Mouse (Mus musculus): ENCODE data around the gene Tle2. TPM values are rescaled to one million over a fixed set of nuclear protein-coding genes. Genes with fewer than 3 reads are reported as not detected.

Gene Tle2
- polyA plus RNA-seq, 1 experiment from 2014 or later: 18.1 TPM

- Histone ChIP-seq H3K27me3 (replicated peaks) (peaks cover 57% of the 10 kb centered on the region), H3K9me3 (no peaks in the 10 kb centered on the region), H3K9ac (no peak overlapping the region), H3K36me3 (peaks cover 12% of the 10 kb centered on the region), H3K27ac (peak overlapping the region; percentile 43; the same call in 1 of the 2 replicates), H3K4me2 (replicated peaks) (peak overlapping the region; percentile 71), H3K4me3 (peak overlapping the region; percentile 16; the same call in 1 of the 2 replicates), H3K4me1 (peaks cover 53% of the 10 kb centered on the region)
- WGBS: under 1% methylated on average over 11 of the region's 11 CpGs
- ATAC-seq (ENCODE audit: low FRiP score, low read depth): peak; percentile 27
Observed at GRCm38 (mm10) chr10:81570238-81570800, 4.0 kb upstream of the Tle2 start.

GRCm38 (mm10) chr10:81570831-81571500 lies 3.4 kb upstream of the Tle2 start:
- H3K27ac ChIP-seq: peak overlapping the region; percentile 43; the same call in 1 of the 2 replicates

DNA sequence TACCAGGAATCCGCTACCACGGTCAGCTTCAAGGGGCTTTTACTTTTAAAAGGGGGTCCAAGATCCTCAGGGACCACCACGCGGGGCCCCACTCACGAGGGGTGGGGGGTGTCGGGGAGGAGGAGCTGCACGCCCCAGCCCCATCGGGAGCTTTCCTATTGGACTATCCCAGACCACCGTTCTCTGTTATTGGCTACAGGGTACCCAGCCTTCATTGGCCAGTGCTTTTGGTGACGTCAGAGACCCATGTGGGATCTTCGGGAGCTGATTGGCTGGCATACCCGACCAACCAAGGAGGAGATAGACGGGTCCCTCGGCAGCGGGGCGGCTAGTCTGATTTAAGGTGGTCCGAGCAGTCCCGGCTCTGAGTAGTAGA lies 2.9 kb upstream of the Tle2 start:
- H3K4me1 ChIP-seq: peaks cover 61% of the 10 kb centered on the region
- H3K4me3 ChIP-seq: peak overlapping the region; percentile 33
- H3K9ac ChIP-seq: 0 out of 2 replicates have a peak overlapping the region, but pooled peaks have one; percentile 35
- H3K27me3 ChIP-seq (replicated peaks): peaks cover 57% of the 10 kb centered on the region
- H3K4me2 ChIP-seq (replicated peaks): peak overlapping the region; percentile 71
- H3K27ac ChIP-seq: 0 out of 2 replicates have a peak overlapping the region, but pooled peaks have one; percentile 20
- WGBS: under 1% methylated on average over 18 of the region's 18 CpGs
- H3K36me3 ChIP-seq: peaks cover under 1% of the 10 kb centered on the region; the same call in 1 of the 2 replicates
- no peaks in the 10 kb centered on the region for H3K9me3 ChIP-seq
- ATAC-seq (ENCODE audit: low FRiP score, low read depth): peak; percentile 90

More at GRCm38 (mm10) chr10:81570831-81571500, 3.4 kb upstream of the Tle2 start:
- Histone ChIP-seq H3K4me3 (peak overlapping the region; percentile 33), H3K4me1 (peaks cover 59% of the 10 kb centered on the region), H3K4me2 (replicated peaks) (peak overlapping the region; percentile 71), H3K9me3 (no peaks in the 10 kb centered on the region), H3K36me3 (peaks cover 6% of the 10 kb centered on the region; the same call in 1 of the 2 replicates), H3K9ac (no peak overlapping the region), H3K27me3 (replicated peaks) (peaks cover 57% of the 10 kb centered on the region)
- WGBS: under 1% methylated on average over 33 of the region's 34 CpGs
- peak; percentile 70 for ATAC-seq (ENCODE audit: low FRiP score, low read depth)

DNA sequence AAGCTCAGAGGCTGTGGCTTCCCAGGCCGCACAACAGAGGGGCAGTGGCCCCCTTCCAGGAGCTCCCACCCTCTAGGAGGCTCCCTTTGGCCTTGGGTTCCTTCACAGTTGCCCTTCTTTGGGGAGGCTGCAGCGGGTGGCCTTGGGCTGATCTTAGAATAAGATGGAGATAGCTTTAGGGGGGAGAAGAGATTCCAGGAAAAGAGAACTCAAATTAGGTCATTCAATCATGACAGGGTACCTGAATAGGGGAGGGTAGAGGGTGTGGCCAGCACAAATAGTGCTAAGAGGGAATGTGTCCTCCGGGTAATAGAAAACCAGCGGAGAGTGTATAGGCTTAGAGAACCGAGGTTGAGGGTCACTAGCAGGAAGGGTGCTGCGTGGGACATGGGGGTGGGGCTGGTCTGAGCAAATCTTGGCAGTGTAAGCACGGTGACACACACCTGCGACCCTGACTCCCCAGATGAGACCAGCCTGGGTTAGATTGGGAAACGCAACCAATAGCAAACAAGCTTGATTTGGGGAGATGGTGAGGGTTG lies 2.2 kb upstream of the Tle2 start:
- peaks cover 57% of the 10 kb centered on the region for H3K27me3 ChIP-seq (replicated peaks)
- no peaks in the 10 kb centered on the region for H3K36me3 ChIP-seq
- H3K4me3 ChIP-seq: no peak overlapping the region
- peak overlapping the region; percentile 71 for H3K4me2 ChIP-seq (replicated peaks)
- peaks cover 61% of the 10 kb centered on the region for H3K4me1 ChIP-seq
- 0 out of 2 replicates have a peak overlapping the region, but pooled peaks have one; percentile 8 for H3K27ac ChIP-seq
- H3K9ac ChIP-seq: 0 out of 2 replicates have a peak overlapping the region, but pooled peaks have one; percentile 35
- H3K9me3 ChIP-seq: no peaks in the 10 kb centered on the region
- ATAC-seq (ENCODE audit: low FRiP score, low read depth): no peak
- WGBS: under 1% methylated on average over 9 of the region's 9 CpGs

DNA sequence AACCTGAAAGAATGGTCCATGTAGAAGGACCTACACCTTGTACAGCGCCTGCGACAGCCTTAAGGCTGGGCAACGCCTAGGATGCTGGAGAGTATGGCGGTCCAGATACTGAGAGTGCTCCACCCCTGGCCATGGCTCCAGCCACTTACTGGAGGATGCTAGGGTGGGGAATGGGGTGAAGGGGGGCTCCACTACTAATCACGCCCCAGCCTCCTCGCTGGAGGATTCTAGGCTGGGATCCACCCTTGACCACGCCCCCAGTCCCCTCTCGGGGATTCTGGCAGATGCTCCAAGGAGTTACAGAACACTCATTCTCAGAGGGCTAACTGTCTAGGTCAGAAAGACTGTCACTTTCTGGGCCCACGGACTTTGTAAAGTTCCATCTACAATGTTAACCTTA lies 1.4 kb upstream of the Tle2 start:
- Histone ChIP-seq H3K27me3 (replicated peaks) (peaks cover 56% of the 10 kb centered on the region), H3K36me3 (no peaks in the 10 kb centered on the region), H3K4me2 (replicated peaks) (peak overlapping the region; percentile 71; the same call in 1 of the 2 replicates), H3K4me3 (no peak overlapping the region; the same call in 1 of the 2 replicates), H3K9me3 (no peaks in the 10 kb centered on the region), H3K9ac (no peak overlapping the region), H3K27ac (no peak overlapping the region), H3K4me1 (peaks cover 61% of the 10 kb centered on the region)
- ATAC-seq (ENCODE audit: low FRiP score, low read depth): no peak
- WGBS: 7% methylated on average over 9 of the region's 9 CpGs

- Histone ChIP-seq H3K4me2 (replicated peaks) (peak overlapping the region; percentile 79), H3K4me3 (peak overlapping the region; percentile 47), H3K27ac (no peak overlapping the region), H3K4me1 (peaks cover 40% of the 10 kb centered on the region), H3K36me3 (no peaks in the 10 kb centered on the region), H3K27me3 (replicated peaks) (peaks cover 72% of the 10 kb centered on the region), H3K9me3 (no peaks in the 10 kb centered on the region), H3K9ac (peak overlapping the region; percentile 66)
- under 1% methylated on average over 30 of the region's 30 CpGs for WGBS
- ATAC-seq (ENCODE audit: low FRiP score, low read depth): no peak
Observed at GRCm38 (mm10) chr10:81575208-81575631, 859 bp downstream of the Tle2 start.

GRCm38 (mm10) chr10:81575695-81576094 lies 1.3 kb downstream of the Tle2 start:
- no peak overlapping the region for H3K27ac ChIP-seq
- peaks cover 77% of the 10 kb centered on the region for H3K27me3 ChIP-seq (replicated peaks)
- peak overlapping the region; percentile 47 for H3K4me3 ChIP-seq
- no peak for ATAC-seq (ENCODE audit: low FRiP score, low read depth)
- no peaks in the 10 kb centered on the region for H3K9me3 ChIP-seq
- WGBS: 3% methylated on average over 6 of the region's 6 CpGs
- peaks cover 35% of the 10 kb centered on the region for H3K4me1 ChIP-seq
- H3K9ac ChIP-seq: peak overlapping the region; percentile 66
- no peaks in the 10 kb centered on the region for H3K36me3 ChIP-seq
- H3K4me2 ChIP-seq (replicated peaks): peak overlapping the region; percentile 79

DNA sequence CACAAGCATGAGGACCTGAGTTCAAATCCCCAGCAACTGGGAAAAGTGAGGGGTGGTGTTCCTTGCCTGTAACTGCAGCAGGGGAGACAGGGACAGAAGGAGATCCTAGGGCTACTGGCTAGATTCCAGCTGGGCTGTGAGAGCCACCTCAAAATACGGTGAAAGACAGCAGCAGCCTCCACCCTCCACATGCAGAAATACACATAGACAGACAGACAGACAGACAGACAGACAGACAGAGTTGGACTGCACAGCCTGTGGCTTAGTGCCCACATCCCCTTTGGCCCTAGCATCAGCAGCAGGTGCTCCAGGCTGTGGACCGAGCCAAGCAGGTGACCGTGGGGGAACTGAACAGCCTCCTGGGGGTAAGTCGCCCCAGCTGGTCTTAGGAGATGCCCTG lies 5.6 kb downstream of the Tle2 start:
- H3K4me1 ChIP-seq: peaks cover 23% of the 10 kb centered on the region
- ATAC-seq (ENCODE audit: low FRiP score, low read depth): no peak
- no peaks in the 10 kb centered on the region for H3K9me3 ChIP-seq
- H3K4me3 ChIP-seq: no peak overlapping the region
- H3K9ac ChIP-seq: no peak overlapping the region
- no peaks in the 10 kb centered on the region for H3K36me3 ChIP-seq
- WGBS: 71% methylated on average over 4 of the region's 4 CpGs
- H3K27ac ChIP-seq: no peak overlapping the region
- H3K27me3 ChIP-seq (replicated peaks): peaks cover 76% of the 10 kb centered on the region
- no peak overlapping the region; the same call in 1 of the 2 replicates for H3K4me2 ChIP-seq (replicated peaks)

- no peaks in the 10 kb centered on the region for H3K36me3 ChIP-seq
- H3K4me3 ChIP-seq: no peak overlapping the region
- H3K9ac ChIP-seq: no peak overlapping the region
- 55% methylated on average over 25 of the region's 25 CpGs for WGBS
- H3K4me2 ChIP-seq (replicated peaks): no peak overlapping the region; the same call in 1 of the 2 replicates
- H3K4me1 ChIP-seq: peaks cover 17% of the 10 kb centered on the region
- H3K27me3 ChIP-seq (replicated peaks): peaks cover 74% of the 10 kb centered on the region
- no peaks in the 10 kb centered on the region for H3K9me3 ChIP-seq
- H3K27ac ChIP-seq: no peak overlapping the region
- ATAC-seq (ENCODE audit: low FRiP score, low read depth): no peak
Observed at GRCm38 (mm10) chr10:81580441-81581070, 6.2 kb downstream of the Tle2 start.

DNA sequence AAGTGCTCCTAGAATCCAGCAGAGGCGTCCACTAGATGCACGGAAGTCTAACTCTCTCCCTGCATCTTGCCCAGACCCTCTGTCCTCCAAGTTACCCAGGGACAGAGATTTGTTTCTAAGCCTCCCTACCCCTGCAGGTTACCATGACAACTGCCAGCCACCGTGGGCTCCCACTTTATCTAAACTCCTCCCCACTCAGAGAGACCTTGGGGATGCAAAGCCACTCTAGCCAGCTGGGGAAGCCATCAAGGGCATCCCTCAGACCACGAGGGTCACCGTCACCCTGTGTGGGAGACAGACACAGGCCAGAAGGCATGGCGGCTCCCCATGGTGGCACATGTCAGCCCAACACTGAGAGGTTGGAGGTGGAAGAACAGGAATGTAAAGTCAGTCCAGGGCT lies 9.0 kb downstream of the Tle2 start:
- H3K27ac ChIP-seq: no peak overlapping the region
- no peak for ATAC-seq (ENCODE audit: low FRiP score, low read depth)
- 44% methylated on average over 6 of the region's 6 CpGs for WGBS
- H3K9ac ChIP-seq: no peak overlapping the region
- no peak overlapping the region for H3K4me2 ChIP-seq (replicated peaks)
- no peaks in the 10 kb centered on the region for H3K9me3 ChIP-seq
- H3K4me1 ChIP-seq: peaks cover 12% of the 10 kb centered on the region; the same call in 1 of the 2 replicates
- H3K4me3 ChIP-seq: no peak overlapping the region
- H3K36me3 ChIP-seq: no peaks in the 10 kb centered on the region
- peaks cover 72% of the 10 kb centered on the region for H3K27me3 ChIP-seq (replicated peaks)

- Histone ChIP-seq H3K27me3 (replicated peaks) (peaks cover 57% of the 10 kb centered on the region), H3K9ac (no peak overlapping the region), H3K4me2 (replicated peaks) (no peak overlapping the region), H3K27ac (no peak overlapping the region), H3K4me3 (no peak overlapping the region), H3K36me3 (no peaks in the 10 kb centered on the region), H3K4me1 (no peaks in the 10 kb centered on the region), H3K9me3 (no peaks in the 10 kb centered on the region)
- WGBS: 74% methylated on average over 7 of the region's 7 CpGs
- no peak for ATAC-seq (ENCODE audit: low FRiP score, low read depth)
Observed at GRCm38 (mm10) chr10:81588739-81589138, 14.4 kb downstream of the Tle2 start.

DNA sequence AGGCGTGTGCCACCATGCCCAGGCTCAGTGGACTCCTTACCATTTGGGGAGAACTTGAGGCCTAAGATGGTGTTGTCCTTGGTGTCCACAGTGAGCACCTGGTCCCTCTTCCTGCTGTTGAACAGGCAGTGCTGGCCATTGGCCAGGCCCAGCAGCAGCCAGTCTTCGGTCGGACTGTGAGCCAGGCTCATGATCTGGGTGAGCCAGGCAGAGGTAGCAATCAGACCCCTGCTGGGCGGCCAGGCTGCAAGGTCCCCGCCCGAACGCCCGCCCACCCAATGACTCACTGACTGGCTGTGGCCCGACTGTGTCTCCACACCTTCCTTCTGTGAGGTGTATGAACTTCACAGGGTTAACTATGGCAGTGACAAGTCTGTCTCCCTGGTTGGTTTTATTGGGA lies 17.5 kb downstream of the Tle2 start:
- Histone ChIP-seq H3K4me1 (peaks cover 17% of the 10 kb centered on the region), H3K27me3 (replicated peaks) (peaks cover 60% of the 10 kb centered on the region), H3K4me2 (replicated peaks) (no peak overlapping the region), H3K9me3 (no peaks in the 10 kb centered on the region), H3K27ac (no peak overlapping the region), H3K4me3 (no peak overlapping the region), H3K9ac (no peak overlapping the region), H3K36me3 (no peaks in the 10 kb centered on the region)
- no peak for ATAC-seq (ENCODE audit: low FRiP score, low read depth)
- WGBS: 64% methylated on average over 9 of the region's 9 CpGs
